Mouse (Mus musculus) midbrain, embryonic 13.5 days (tissue): ENCODE results near the gene Kcnn4. TPM values are rescaled to one million over a fixed set of nuclear protein-coding genes. Genes with fewer than 3 reads are reported as not detected.
A peak's percentile ranks its signal among the peaks of the same experiment; 100 is the strongest.
"Not testable (repeated sequence)": the region's sequence is repeated elsewhere in the genome, so short reads cannot be mapped to it uniquely, and the experiment has no call there.

Experiments
- ATAC-seq: fragments of 200-750 bp; cut with Nextera tagmentation; 2 replicates; pipeline ENCODE4 v1.8.0; 2017; ENCODE audit warnings: mild to moderate bottlenecking, moderate TSS enrichment, moderate library complexity
- H3K27ac ChIP-seq: fragments of 300-500 bp; sonication (generic); 2 replicates; pipeline ENCODE4 v1.5.1; 2015; ENCODE audit warnings: inconsistent platforms, mild to moderate bottlenecking, moderate library complexity
- H3K27me3 ChIP-seq: fragments of 300-500 bp; sonication (generic); 2 replicates; pipeline ENCODE4 v1.6.1; 2015; ENCODE audit warnings: mild to moderate bottlenecking, inconsistent platforms
- H3K36me3 ChIP-seq: fragments of 300-500 bp; sonication (generic); 2 replicates; pipeline ENCODE4 v1.6.1; 2015; ENCODE audit warnings: mild to moderate bottlenecking, inconsistent platforms
- H3K4me1 ChIP-seq: fragments of 300-500 bp; sonication (generic); replicated peaks from 2 replicates; pipeline ENCODE4 v1.6.1; 2015; ENCODE audit warnings: inconsistent platforms
- H3K4me2 ChIP-seq: fragments of 300-500 bp; sonication (generic); replicated peaks from 2 replicates; pipeline ENCODE4 v1.6.1; 2015; ENCODE audit warnings: moderate library complexity, mild to moderate bottlenecking, inconsistent platforms
- H3K4me3 ChIP-seq: fragments of 300-500 bp; sonication (generic); replicated peaks from 2 replicates; pipeline ENCODE4 v1.5.1; 2015; ENCODE audit warnings: mild to moderate bottlenecking, inconsistent platforms
- H3K9ac ChIP-seq: fragments of 300-500 bp; sonication (generic); replicated peaks from 2 replicates; pipeline ENCODE4 v1.6.1; 2015; ENCODE audit warnings: mild to moderate bottlenecking, inconsistent platforms
- H3K9me3 ChIP-seq: fragments of 300-500 bp; sonication (generic); 2 replicates; pipeline ENCODE4 v1.6.1; 2016; ENCODE audit warnings: mild to moderate bottlenecking, inconsistent platforms
- WGBS: fragments of 180-500 bp; shearing (Covaris S2); methylation state at CpG from one replicate; pipeline ENCODE4 v1.1.7; 2015; 5-methylcytosine and 5-hydroxymethylcytosine counted together
- polyA plus RNA-seq: library from polyadenylated mRNA; unstranded; fragments of >200 nt; fragmentation: Nextera tagmentation; extraction: Ambion mirVana; gene quantifications from 2 replicates; pipeline ENCODE4 v1.2.1, GENCODE M21; 2015

Kcnn4 gene
- polyA plus RNA-seq, 1 experiment from 2014 or later = 0.66 TPM

- Histone ChIP-seq H3K27me3 (no peaks in the 10 kb centered on the region), H3K9me3 (no peaks in the 10 kb centered on the region), H3K9ac (peak within 1 kb of the TSS; percentile 74), H3K4me1 (peaks cover 11% of the 10 kb centered on the region), H3K4me2 (peak within 1 kb of the TSS; percentile 59), H3K27ac (peak within 1 kb of the TSS; percentile 98), H3K4me3 (peak within 1 kb of the TSS; percentile 62), H3K36me3 (peaks cover 25% of the 10 kb centered on the region)
- 2% methylated on average over 66 of the region's 66 CpGs for WGBS
- peak; percentile 96 for ATAC-seq
These were observed 29.4 kb downstream of the Kcnn4 start, which contains the start of gene Smg9 for GRCm38 (mm10) chr7:24399256-24400081. Smg9 (plus strand) TSS chr7:24399619.

- Histone ChIP-seq H3K4me2 (peak overlapping the region; percentile 59), H3K9ac (peak overlapping the region; percentile 74), H3K9me3 (no peaks in the 10 kb centered on the region), H3K36me3 (peaks cover 31% of the 10 kb centered on the region), H3K4me1 (peaks cover 11% of the 10 kb centered on the region), H3K27ac (peak overlapping the region; percentile 98), H3K27me3 (no peaks in the 10 kb centered on the region), H3K4me3 (peak overlapping the region; percentile 62)
- 18% methylated on average over 3 of the region's 3 CpGs for WGBS
- no peak for ATAC-seq
These were observed 30.0 kb downstream of the Kcnn4 start for GRCm38 (mm10) chr7:24400082-24400452.

GRCm38 (mm10) chr7:24400489-24400888 lies 30.4 kb downstream of the Kcnn4 start:
- H3K9ac ChIP-seq, H3K27me3 ChIP-seq, H3K9me3 ChIP-seq, ATAC-seq, H3K27ac ChIP-seq: not testable (repeated sequence)
- Histone ChIP-seq H3K4me1 (peaks cover 11% of the 10 kb centered on the region), H3K36me3 (peaks cover 35% of the 10 kb centered on the region), H3K4me3 (peak overlapping the region; percentile 62), H3K4me2 (peak overlapping the region; percentile 59)
- 93% methylated on average over 4 of the region's 4 CpGs for WGBS

- H3K9me3 ChIP-seq = no peaks in the 10 kb centered on the region
- no peak overlapping the region for H3K4me2 ChIP-seq
- no peak for ATAC-seq
- no peak overlapping the region for H3K4me3 ChIP-seq
- H3K27ac ChIP-seq = no peak overlapping the region
- no peak overlapping the region for H3K9ac ChIP-seq
- H3K36me3 ChIP-seq = peaks cover 53% of the 10 kb centered on the region
- H3K27me3 ChIP-seq = no peaks in the 10 kb centered on the region
- 98% methylated on average over 9 of the region's 9 CpGs for WGBS
- H3K4me1 ChIP-seq = peaks cover 19% of the 10 kb centered on the region
These were observed 32.8 kb downstream of the Kcnn4 start for GRCm38 (mm10) chr7:24402851-24403250.

- 93% methylated on average over 13 of the region's 13 CpGs for WGBS
- no peak for ATAC-seq
- Histone ChIP-seq H3K4me3 (no peak overlapping the region), H3K4me2 (no peak overlapping the region), H3K27me3 (no peaks in the 10 kb centered on the region), H3K9me3 (no peaks in the 10 kb centered on the region), H3K9ac (no peak overlapping the region), H3K36me3 (peaks cover 68% of the 10 kb centered on the region), H3K27ac (no peak overlapping the region), H3K4me1 (peaks cover 14% of the 10 kb centered on the region)
These were observed 35.6 kb downstream of the Kcnn4 start for GRCm38 (mm10) chr7:24405649-24406048.

GRCm38 (mm10) chr7:24406528-24407344 lies 36.7 kb downstream of the Kcnn4 start:
- WGBS = 49% methylated on average over 5 of the region's 5 CpGs
- Histone ChIP-seq H3K27me3 (no peaks in the 10 kb centered on the region), H3K4me1 (peaks cover 8% of the 10 kb centered on the region; the same call in 1 of the 2 replicates), H3K36me3 (peaks cover 68% of the 10 kb centered on the region), H3K27ac (no peak overlapping the region), H3K9me3 (no peaks in the 10 kb centered on the region), H3K4me3 (no peak overlapping the region), H3K9ac (no peak overlapping the region), H3K4me2 (no peak overlapping the region)
- peak; percentile 64 for ATAC-seq

GRCm38 (mm10) chr7:24408186-24408585 lies 38.1 kb downstream of the Kcnn4 start:
- 94% methylated on average over 9 of the region's 9 CpGs for WGBS
- no peak overlapping the region for H3K4me3 ChIP-seq
- H3K27me3 ChIP-seq = no peaks in the 10 kb centered on the region
- no peak overlapping the region for H3K27ac ChIP-seq
- no peak for ATAC-seq
- no peak overlapping the region for H3K9ac ChIP-seq
- no peaks in the 10 kb centered on the region for H3K9me3 ChIP-seq
- H3K36me3 ChIP-seq = peaks cover 64% of the 10 kb centered on the region
- H3K4me1 ChIP-seq = peaks cover 8% of the 10 kb centered on the region; the same call in 1 of the 2 replicates
- H3K4me2 ChIP-seq = no peak overlapping the region

- Histone ChIP-seq H3K36me3 (peaks cover 51% of the 10 kb centered on the region), H3K27me3 (no peaks in the 10 kb centered on the region), H3K9me3 (no peaks in the 10 kb centered on the region), H3K4me1 (peaks cover 8% of the 10 kb centered on the region; the same call in 1 of the 2 replicates), H3K9ac (no peak overlapping the region), H3K27ac (no peak overlapping the region), H3K4me3 (no peak overlapping the region), H3K4me2 (no peak overlapping the region)
- 95% methylated on average over 6 of the region's 6 CpGs for WGBS
- ATAC-seq = no peak
These were observed 40.1 kb downstream of the Kcnn4 start for GRCm38 (mm10) chr7:24410123-24410522.

- no peaks in the 10 kb centered on the region for H3K27me3 ChIP-seq
- no peak overlapping the region for H3K9ac ChIP-seq
- H3K27ac ChIP-seq = no peak overlapping the region
- H3K36me3 ChIP-seq = peaks cover 49% of the 10 kb centered on the region
- H3K4me3 ChIP-seq = no peak overlapping the region
- peaks cover 8% of the 10 kb centered on the region; the same call in 1 of the 2 replicates for H3K4me1 ChIP-seq
- ATAC-seq = no peak
- no peaks in the 10 kb centered on the region for H3K9me3 ChIP-seq
- WGBS = 81% methylated on average over 3 of the region's 3 CpGs
- H3K4me2 ChIP-seq = no peak overlapping the region
These were observed 40.8 kb downstream of the Kcnn4 start for GRCm38 (mm10) chr7:24410831-24411230.

GRCm38 (mm10) chr7:24413630-24414029 lies 43.6 kb downstream of the Kcnn4 start:
- Histone ChIP-seq H3K9me3 (no peaks in the 10 kb centered on the region), H3K4me2 (no peak overlapping the region), H3K4me1 (0 out of 2 replicates have a peak, but pooled peaks cover 6% of the 10 kb centered on the region), H3K27me3 (no peaks in the 10 kb centered on the region), H3K27ac (no peak overlapping the region), H3K36me3 (peaks cover 43% of the 10 kb centered on the region), H3K9ac (no peak overlapping the region), H3K4me3 (no peak overlapping the region)
- 88% methylated on average over 3 of the region's 3 CpGs for WGBS
- no peak for ATAC-seq

- H3K4me2 ChIP-seq = no peak overlapping the region
- 86% methylated on average over 7 of the region's 7 CpGs for WGBS
- no peaks in the 10 kb centered on the region for H3K27me3 ChIP-seq
- H3K4me3 ChIP-seq = no peak overlapping the region
- H3K4me1 ChIP-seq = peaks cover 19% of the 10 kb centered on the region
- no peak overlapping the region for H3K27ac ChIP-seq
- no peak overlapping the region for H3K9ac ChIP-seq
- peaks cover 35% of the 10 kb centered on the region for H3K36me3 ChIP-seq
- H3K9me3 ChIP-seq = no peaks in the 10 kb centered on the region
- ATAC-seq = no peak
These were observed 45.2 kb downstream of the Kcnn4 start for GRCm38 (mm10) chr7:24415261-24415660.

- WGBS = 36% methylated on average over 8 of the region's 8 CpGs
- Histone ChIP-seq H3K4me2 (no peak overlapping the region), H3K4me3 (no peak overlapping the region), H3K27me3 (no peaks in the 10 kb centered on the region), H3K4me1 (peaks cover 32% of the 10 kb centered on the region), H3K9ac (peak overlapping the region; percentile 48; the same call in 1 of the 2 replicates), H3K36me3 (peaks cover 59% of the 10 kb centered on the region), H3K9me3 (no peaks in the 10 kb centered on the region), H3K27ac (no peak overlapping the region)
- ATAC-seq = no peak
These were observed 49.5 kb downstream of the Kcnn4 start for GRCm38 (mm10) chr7:24419579-24419978.
